Mouse (Mus musculus) brain, adult 10 weeks (tissue): ENCODE results near the gene Acap3. TPM values are rescaled to one million over a fixed set of nuclear protein-coding genes. Genes with fewer than 3 reads are reported as not detected.

ENCODE experiments used
- polyA plus RNA-seq: library from polyadenylated mRNA; stranded (reverse); fragments of 350-450 nt; fragmentation: Illumina TruSeq; extraction: RNeasy Lipid Tissue Mini Kit (QIAGEN cat#74804); gene quantifications from one replicate; pipeline ENCODE4 v1.2.3, GENCODE M21; 2015; ENCODE audit warnings: low read depth, low replicate concordance

Gene Acap3
- polyA plus RNA-seq = 74.8 TPM

DNA sequence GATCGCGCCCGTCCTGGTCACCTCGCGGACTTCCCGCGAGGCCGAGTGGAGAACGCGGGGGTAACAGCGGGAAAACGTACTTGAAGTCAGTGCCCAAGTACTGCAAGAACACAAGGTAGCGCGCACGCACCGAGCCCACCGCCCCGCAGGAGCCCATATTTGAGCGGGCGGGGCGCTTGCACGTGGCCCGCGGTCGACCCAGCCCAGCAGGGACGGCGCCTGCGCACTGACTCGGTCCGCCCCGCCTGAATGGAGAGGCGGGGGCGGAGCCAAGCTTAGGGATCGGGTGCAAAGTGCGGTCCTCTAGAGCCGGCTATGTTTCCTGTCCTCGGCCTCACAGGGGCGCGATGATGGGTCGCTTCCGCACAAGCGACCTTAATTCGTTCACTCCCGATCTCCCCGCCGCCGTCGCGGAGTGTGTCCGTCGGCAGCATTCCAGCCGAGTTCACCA is at the start of gene Acap3, which contains the start of gene Pusl1:
Gene Acap3, plus strand, starts transcription at position 272 of the 451 bp plus-strand sequence.
Gene Pusl1, minus strand, starts transcription at position 231 of the 451 bp plus-strand sequence.

DNA sequence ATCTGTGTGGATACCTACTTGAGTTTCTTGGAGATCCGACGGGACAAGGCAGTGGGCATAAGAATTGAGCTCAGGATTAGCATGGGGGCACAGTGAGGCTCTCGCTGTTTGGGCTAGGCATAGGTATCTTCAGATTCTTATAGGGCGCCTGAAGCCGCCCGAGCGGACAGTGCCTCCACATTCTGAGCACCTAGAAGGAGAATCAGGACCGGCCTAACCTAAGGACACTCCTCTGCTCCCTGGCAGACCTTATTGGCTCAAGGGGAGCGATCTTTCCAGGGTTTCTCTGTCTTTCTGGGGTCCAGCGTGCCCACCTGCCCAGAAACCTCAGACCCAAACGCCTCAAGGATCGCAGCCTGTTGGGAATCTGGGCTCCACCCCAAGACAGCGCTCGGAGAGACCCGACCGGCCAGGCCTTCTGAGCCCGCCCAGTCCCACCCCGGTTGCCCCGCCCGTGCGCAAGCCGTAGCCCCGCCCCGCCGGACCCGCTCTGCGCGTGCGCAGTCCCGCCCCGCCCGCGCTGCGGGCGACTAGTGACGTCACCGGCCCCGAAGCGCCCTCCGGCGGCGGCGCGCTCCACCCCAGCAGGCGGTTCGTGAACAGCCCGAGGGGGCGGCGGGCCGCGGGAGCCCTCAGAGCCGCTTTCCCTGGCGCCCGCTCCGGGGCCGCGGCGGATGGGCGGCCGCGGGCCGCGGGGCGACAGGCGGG is 44.6 kb upstream of the Acap3 start, which contains the start of gene Dvl1:
Gene Dvl1, plus strand, starts transcription at position 532 of the 708 bp plus-strand sequence.

DNA sequence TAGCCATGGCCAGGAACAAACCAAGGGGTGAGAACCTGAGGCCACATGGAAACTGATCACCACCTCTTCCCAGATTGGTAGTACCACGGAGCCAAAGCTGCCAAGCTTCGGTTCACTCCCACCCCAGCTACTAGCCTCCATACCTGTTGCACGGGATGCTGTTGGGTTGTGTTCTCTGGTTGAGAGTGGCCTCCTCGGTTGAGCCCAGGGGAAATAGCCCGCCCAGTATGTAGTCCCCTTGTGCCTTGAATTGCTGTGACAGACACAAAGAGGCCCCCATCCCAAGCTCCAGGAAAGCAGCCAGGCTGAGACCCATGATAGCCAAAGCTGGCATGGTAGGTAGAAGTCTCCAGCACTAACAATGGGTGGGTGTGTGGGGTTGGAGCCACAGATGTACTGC is 28.6 kb upstream of the Acap3 start, which contains the start of gene Tas1r3:
Gene Tas1r3, minus strand, starts transcription at position 362 of the 400 bp plus-strand sequence.

DNA sequence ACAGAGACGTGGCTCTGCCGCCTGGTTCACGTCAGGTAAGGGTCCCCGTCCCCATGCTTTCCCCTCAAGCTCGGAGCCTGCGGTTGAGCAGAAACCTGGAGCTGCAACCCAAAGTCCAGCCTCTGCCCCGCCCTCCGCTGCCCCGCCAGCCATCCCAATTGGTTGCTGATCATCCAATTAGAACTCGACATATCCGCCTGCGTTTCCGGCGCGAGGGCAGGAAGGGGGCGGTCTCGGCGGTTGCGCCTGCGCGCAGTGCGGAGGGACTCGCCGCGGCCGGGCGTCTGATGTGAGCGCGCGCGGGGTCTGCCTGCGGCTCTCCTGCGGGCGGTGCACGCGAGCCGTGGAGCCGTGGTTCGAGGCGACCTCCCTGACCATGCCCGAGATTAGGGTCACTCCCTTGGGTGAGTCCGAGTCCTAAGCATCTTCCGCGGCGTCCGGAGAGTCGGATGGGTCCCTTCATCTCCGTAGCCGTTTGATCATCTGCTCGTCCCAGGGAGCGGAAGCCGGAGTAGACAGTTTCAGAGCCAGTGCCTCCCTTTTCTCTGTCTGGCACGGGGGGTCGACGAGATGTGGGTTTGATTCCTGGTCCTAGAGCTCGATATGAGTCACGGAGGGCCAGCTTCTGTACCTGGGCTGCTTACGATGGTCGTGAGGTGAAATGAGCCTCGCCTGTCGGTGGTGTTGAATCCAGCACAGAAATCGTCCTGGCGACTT is 22.1 kb upstream of the Acap3 start, which contains the start of the genes Cptp and Ints11:
Gene Cptp, minus strand, starts transcription at position 124 of the 717 bp plus-strand sequence.
Gene Ints11, plus strand, starts transcription at position 230 of the 717 bp plus-strand sequence.

DNA sequence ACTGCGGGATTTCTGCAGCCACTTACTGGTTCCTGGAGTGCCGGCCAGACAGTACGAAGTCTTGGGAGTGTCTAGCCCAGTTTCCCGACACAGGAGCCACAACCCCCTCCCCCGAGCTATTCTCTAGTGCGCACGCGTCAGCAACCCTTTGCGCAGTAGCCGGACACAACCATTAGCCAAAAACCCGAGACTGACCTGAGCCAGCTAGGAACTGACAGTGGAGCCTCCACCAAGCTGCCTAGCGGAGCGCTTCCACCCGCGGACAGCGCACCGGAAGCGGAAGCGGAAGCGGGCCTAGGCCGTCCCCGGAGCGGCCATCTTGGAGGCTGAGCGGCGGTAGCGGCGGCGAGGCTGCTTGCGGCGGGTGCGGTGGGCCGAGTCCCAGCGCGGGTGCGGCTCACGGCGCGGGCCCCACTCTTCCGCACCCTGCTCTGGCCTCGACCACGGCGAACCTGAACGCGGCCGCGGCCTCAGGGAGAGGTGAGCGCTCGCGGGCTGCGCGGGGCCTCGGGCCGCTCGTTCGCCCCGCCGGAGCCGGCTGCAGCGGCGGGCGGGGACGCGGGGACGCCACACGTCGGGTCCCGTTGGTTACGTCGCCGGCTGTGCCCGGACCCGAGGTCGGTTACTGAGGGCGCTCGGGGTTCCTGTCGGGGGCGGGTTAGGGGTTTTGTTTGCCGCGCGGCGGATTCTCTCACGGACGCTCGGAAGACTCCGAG is 52.1 kb downstream of the Acap3 start, which contains the start of gene Ube2j2:
Gene Ube2j2, plus strand, starts transcription at position 298 of the 716 bp plus-strand sequence.

Other genes starting within 250 kb of the Acap3 start
- gene Gm10563, start 246.4 kb upstream of the Acap3 start, polyA plus RNA-seq = not detected
- gene Mmp23, start 238.4 kb upstream of the Acap3 start, polyA plus RNA-seq = 2.3 TPM
- gene Mib2, start 222.6 kb upstream of the Acap3 start, polyA plus RNA-seq = 74.7 TPM
- gene Fndc10, start 197.5 kb upstream of the Acap3 start, polyA plus RNA-seq = 23.6 TPM
- gene Ssu72, start 187.0 kb upstream of the Acap3 start, polyA plus RNA-seq = 141 TPM
- gene Tmem240, start 157.0 kb upstream of the Acap3 start, polyA plus RNA-seq = 47.3 TPM
- 50.0 TPM for gene Atad3a, start 130.7 kb upstream of the Acap3 start, polyA plus RNA-seq
- 23.2 TPM for gene Vwa1, start 117.1 kb upstream of the Acap3 start, polyA plus RNA-seq
- gene Tmem88b, start 105.9 kb upstream of the Acap3 start, polyA plus RNA-seq = 62.7 TPM
- not detected for gene Ankrd65, start 101.4 kb upstream of the Acap3 start, polyA plus RNA-seq
- gene Mrpl20, start 88.9 kb upstream of the Acap3 start, polyA plus RNA-seq = 214 TPM
- 66.1 TPM for gene Ccnl2, start 79.3 kb upstream of the Acap3 start, polyA plus RNA-seq
- gene Aurkaip1, start 60.5 kb upstream of the Acap3 start, polyA plus RNA-seq = 148 TPM
- gene Mxra8, start 52.1 kb upstream of the Acap3 start, polyA plus RNA-seq = 6.2 TPM
- 77.2 TPM for gene Dvl1, start 44.4 kb upstream of the Acap3 start, polyA plus RNA-seq
- gene Tas1r3, start 28.5 kb upstream of the Acap3 start, polyA plus RNA-seq = 0.19 TPM
- 17.8 TPM for gene Cptp, start 22.4 kb upstream of the Acap3 start, polyA plus RNA-seq
- gene Ints11, start 22.3 kb upstream of the Acap3 start, polyA plus RNA-seq = 36.3 TPM
- gene Pusl1, start within 50 bp of the Acap3 start, polyA plus RNA-seq = 37.8 TPM
- gene Ube2j2, start 52.0 kb downstream of the Acap3 start, polyA plus RNA-seq = 56.7 TPM
- gene C1qtnf12, start 70.5 kb downstream of the Acap3 start, polyA plus RNA-seq = 21.7 TPM
- 10.9 TPM for gene B3galt6, start 100.8 kb downstream of the Acap3 start, polyA plus RNA-seq
- gene Sdf4, start 101.0 kb downstream of the Acap3 start, polyA plus RNA-seq = 237 TPM
- 2.8 TPM for gene Tnfrsf4, start 122.0 kb downstream of the Acap3 start, polyA plus RNA-seq
- not detected for gene Tnfrsf18, start 134.3 kb downstream of the Acap3 start, polyA plus RNA-seq
- gene Ttll10, start 167.6 kb downstream of the Acap3 start, polyA plus RNA-seq = 0.48 TPM
- 20.4 TPM for gene 9430015G10Rik, start 218.2 kb downstream of the Acap3 start, polyA plus RNA-seq
- gene Rnf223, start 238.7 kb downstream of the Acap3 start, polyA plus RNA-seq = 0.34 TPM